Mouse (Mus musculus) limb, embryonic 13.5 days (tissue): ENCODE data around the gene Ppme1. TPM values are rescaled to one million over a fixed set of nuclear protein-coding genes. Genes with fewer than 3 reads are reported as not detected.

Experiments used
- ATAC-seq: fragments of 200-750 bp; cut with Nextera tagmentation; 2 replicates; pipeline ENCODE4 v1.8.0; 2017; ENCODE audit warnings: low read depth, moderate number of reproducible peaks, moderate TSS enrichment; ENCODE audit not compliant: low FRiP score
- H3K27ac ChIP-seq: fragments of 300-500 bp; sonication (generic); 2 replicates; pipeline ENCODE4 v1.5.1; 2015; ENCODE audit warnings: inconsistent platforms, mild to moderate bottlenecking, moderate library complexity
- H3K27me3 ChIP-seq: fragments of 300-500 bp; sonication (generic); 2 replicates; pipeline ENCODE4 v1.6.1; 2015; ENCODE audit warnings: mild to moderate bottlenecking, inconsistent platforms
- H3K36me3 ChIP-seq: fragments of 300-500 bp; sonication (generic); 2 replicates; pipeline ENCODE4 v1.6.1; 2015; ENCODE audit warnings: inconsistent platforms, mild to moderate bottlenecking, moderate library complexity
- H3K4me1 ChIP-seq: fragments of 300-500 bp; sonication (generic); 2 replicates; pipeline ENCODE4 v1.6.1; 2015; ENCODE audit warnings: inconsistent platforms
- H3K4me2 ChIP-seq: fragments of 300-500 bp; sonication (generic); replicated peaks from 2 replicates; pipeline ENCODE4 v1.6.1; 2015; ENCODE audit warnings: inconsistent platforms, mild to moderate bottlenecking, moderate library complexity
- H3K4me3 ChIP-seq: fragments of 300-500 bp; sonication (generic); 2 replicates; pipeline ENCODE4 v1.5.1; 2015; ENCODE audit warnings: moderate library complexity, mild to moderate bottlenecking, inconsistent platforms
- H3K9ac ChIP-seq: fragments of 300-500 bp; sonication (generic); 2 replicates; pipeline ENCODE4 v1.6.1; 2015; ENCODE audit warnings: mild to moderate bottlenecking, inconsistent platforms
- H3K9me3 ChIP-seq: fragments of 300-500 bp; sonication (generic); 2 replicates; pipeline ENCODE4 v1.6.1; 2016; ENCODE audit warnings: inconsistent platforms
- WGBS: fragments of 180-500 bp; shearing (Covaris S2); methylation state at CpG from one replicate; pipeline ENCODE4 v1.1.7; 2015; 5-methylcytosine and 5-hydroxymethylcytosine counted together
- polyA plus RNA-seq: library from polyadenylated mRNA; unstranded; fragments of >200 nt; fragmentation: Nextera tagmentation; extraction: Ambion mirVana; gene quantifications from 2 replicates; pipeline ENCODE4 v1.2.1, GENCODE M21; 2015

Ppme1 gene
- 50.8 and 53.6 TPM in 2 replicates for polyA plus RNA-seq

DNA sequence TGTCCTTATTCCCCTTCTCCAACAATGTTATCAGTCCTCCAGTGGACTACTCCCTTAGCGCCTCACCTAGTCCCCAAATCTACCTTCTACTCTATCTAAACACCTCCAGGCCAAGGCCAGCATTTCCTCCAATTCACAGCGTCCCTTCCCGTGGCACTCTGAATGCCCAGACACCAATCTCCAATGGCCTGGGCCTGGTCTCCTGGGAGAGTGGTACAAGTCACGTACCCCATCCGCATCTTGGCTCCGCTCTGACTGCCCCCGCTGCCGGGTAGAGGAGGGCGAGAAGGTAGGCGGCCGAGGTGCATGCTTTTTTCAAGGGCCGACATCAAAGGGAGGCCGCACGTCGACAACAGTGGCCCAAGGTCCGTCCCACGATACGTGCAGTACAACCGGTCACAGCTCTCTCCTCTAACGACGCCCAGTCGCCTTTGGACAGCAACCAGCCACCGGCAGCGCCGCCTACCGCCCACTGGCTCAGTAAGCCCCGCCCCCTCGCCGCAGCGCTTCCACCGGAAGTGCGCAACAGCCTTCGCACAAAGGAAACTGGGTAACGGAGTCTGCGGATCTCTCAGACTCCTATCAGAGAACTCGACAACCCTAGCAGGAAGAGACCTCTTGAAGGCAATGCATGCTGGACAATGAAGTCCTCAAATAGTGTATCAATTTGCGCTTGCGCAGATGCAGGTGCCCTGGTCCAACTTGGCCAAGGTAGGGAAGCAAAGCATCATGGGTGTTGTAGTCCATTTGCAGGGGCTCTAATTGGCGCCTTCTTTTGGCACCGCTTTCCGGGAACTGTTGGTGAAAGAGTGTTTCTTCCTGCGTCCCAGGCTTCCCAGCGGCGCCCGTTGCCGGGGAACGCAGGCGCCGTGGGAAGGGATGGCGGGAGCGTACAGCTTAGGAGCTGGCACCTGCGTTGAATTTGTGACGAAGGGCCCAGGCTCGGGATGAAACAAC lies at the start of gene Ppme1, which contains the start of gene C2cd3:
TSS of gene Ppme1 (minus strand) at position 813 of the 957 bp plus-strand sequence.
TSS of gene C2cd3 (plus strand) at position 739 of the 957 bp plus-strand sequence.
- H3K4me1 ChIP-seq: peaks cover 27% of the 10 kb centered on the region
- no peaks in the 10 kb centered on the region for H3K27me3 ChIP-seq
- H3K4me3 ChIP-seq: peak within 1 kb of the TSS; percentile 72
- H3K9me3 ChIP-seq: no peaks in the 10 kb centered on the region
- ATAC-seq: peak; percentile 99
- peak within 1 kb of the TSS; percentile 75 for H3K4me2 ChIP-seq
- H3K9ac ChIP-seq: peak within 1 kb of the TSS; percentile 84
- peaks cover 14% of the 10 kb centered on the region for H3K36me3 ChIP-seq
- H3K27ac ChIP-seq: peak within 1 kb of the TSS; percentile 87
- WGBS: under 1% methylated on average over 54 of the region's 54 CpGs

DNA sequence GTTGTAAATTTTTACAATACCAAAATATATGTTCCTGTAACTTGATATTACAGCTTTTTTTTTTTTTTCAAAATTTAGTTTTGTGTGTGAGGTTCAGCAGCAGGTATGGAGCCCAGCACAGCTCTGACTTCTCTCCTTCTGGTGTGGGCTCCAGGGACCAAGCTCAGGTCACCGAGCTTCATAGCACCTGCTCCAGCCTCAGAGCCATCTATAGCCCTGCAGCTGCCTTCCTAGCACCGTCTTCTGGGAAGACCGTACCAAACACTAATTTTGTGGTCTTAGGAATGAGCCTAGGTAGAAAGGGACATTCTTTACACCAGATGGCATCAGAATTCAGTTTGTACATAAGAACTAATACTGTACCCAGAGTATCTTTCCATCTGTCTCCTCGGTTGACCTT lies 36.6 kb upstream of the Ppme1 start:
- Histone ChIP-seq H3K27me3 (no peaks in the 10 kb centered on the region), H3K9me3 (no peaks in the 10 kb centered on the region), H3K4me1 (no peaks in the 10 kb centered on the region), H3K4me2 (no peak overlapping the region), H3K36me3 (peaks cover 84% of the 10 kb centered on the region), H3K9ac (no peak overlapping the region), H3K4me3 (no peak overlapping the region), H3K27ac (no peak overlapping the region)
- ATAC-seq: no peak
- 96% methylated on average over 4 of the region's 4 CpGs for WGBS

DNA sequence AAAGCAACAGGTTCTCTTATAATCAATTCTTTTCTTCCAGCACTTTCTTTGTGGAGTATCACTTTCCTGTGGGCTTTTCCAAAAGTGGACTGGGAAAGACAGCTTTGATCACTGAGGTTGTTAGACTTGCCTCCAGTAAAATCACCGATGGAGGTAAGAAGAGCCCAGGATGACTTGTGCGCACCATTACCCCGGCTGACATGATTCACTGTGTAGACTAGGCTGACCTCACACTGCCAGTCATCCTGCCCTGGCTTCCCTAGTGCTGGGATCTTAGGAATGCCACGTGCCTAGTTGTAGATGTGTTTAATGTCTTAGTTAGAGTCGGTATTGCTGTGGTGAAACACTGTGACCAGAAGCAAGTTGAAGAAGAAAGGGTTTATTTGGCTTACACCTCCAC lies 35.6 kb upstream of the Ppme1 start:
- WGBS: 91% methylated on average over 5 of the region's 5 CpGs
- H3K4me2 ChIP-seq: no peak overlapping the region

DNA sequence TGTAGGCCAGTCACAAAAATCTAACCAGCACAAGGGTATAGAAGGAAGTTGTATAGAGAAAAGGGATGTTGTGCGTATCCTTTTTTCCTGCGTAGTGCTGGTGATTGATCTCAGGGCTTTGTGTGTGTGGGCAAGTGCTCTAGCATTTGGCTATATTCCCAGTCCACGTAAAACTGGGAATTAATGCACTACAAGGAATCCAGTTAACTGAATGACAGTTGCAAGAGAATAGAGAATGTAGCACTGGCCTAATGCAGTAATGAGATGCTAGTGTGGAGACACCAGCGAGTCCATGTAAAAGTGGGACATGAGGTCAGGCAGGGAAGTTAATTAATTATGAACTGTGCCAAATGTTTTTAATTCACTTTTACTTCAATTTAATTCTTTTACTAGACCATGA lies 30.6 kb upstream of the Ppme1 start:
- Histone ChIP-seq H3K27me3 (no peaks in the 10 kb centered on the region), H3K4me1 (no peaks in the 10 kb centered on the region), H3K9me3 (no peaks in the 10 kb centered on the region), H3K27ac (no peak overlapping the region), H3K4me3 (no peak overlapping the region), H3K4me2 (no peak overlapping the region), H3K9ac (no peak overlapping the region), H3K36me3 (peaks cover 75% of the 10 kb centered on the region)
- WGBS: 74% methylated on average over 4 of the region's 4 CpGs
- no peak for ATAC-seq

More for the DNA sequence above, 35.6 kb upstream of the Ppme1 start:
- no peaks in the 10 kb centered on the region for H3K27me3 ChIP-seq
- H3K4me3 ChIP-seq: no peak overlapping the region
- H3K9me3 ChIP-seq: no peaks in the 10 kb centered on the region
- H3K36me3 ChIP-seq: peaks cover 86% of the 10 kb centered on the region
- ATAC-seq: no peak
- no peak overlapping the region for H3K9ac ChIP-seq
- no peaks in the 10 kb centered on the region for H3K4me1 ChIP-seq
- no peak overlapping the region for H3K27ac ChIP-seq

- no peaks in the 10 kb centered on the region for H3K27me3 ChIP-seq
- H3K4me2 ChIP-seq: no peak overlapping the region
- H3K4me3 ChIP-seq: no peak overlapping the region
- H3K27ac ChIP-seq: no peak overlapping the region
- no peak overlapping the region for H3K9ac ChIP-seq
- ATAC-seq: no peak
- no peaks in the 10 kb centered on the region for H3K4me1 ChIP-seq
- no peaks in the 10 kb centered on the region for H3K9me3 ChIP-seq
- peaks cover 75% of the 10 kb centered on the region for H3K36me3 ChIP-seq
- WGBS: 19% methylated on average over 4 of the region's 4 CpGs
Observed at GRCm38 (mm10) chr7:100400899-100401539, 28.9 kb upstream of the Ppme1 start.

GRCm38 (mm10) chr7:100399231-100399913 lies 27.3 kb upstream of the Ppme1 start:
- WGBS: 68% methylated on average over 8 of the region's 8 CpGs

GRCm38 (mm10) chr7:100392265-100392664 lies 20.2 kb upstream of the Ppme1 start:
- Histone ChIP-seq H3K27me3 (no peaks in the 10 kb centered on the region), H3K36me3 (peaks cover 86% of the 10 kb centered on the region), H3K27ac (no peak overlapping the region), H3K9me3 (no peaks in the 10 kb centered on the region), H3K9ac (no peak overlapping the region), H3K4me2 (no peak overlapping the region), H3K4me1 (no peaks in the 10 kb centered on the region), H3K4me3 (no peak overlapping the region)
- ATAC-seq: no peak
- whole genome bisulfite sequencing: 75% methylated on average over 2 of the region's 2 CpGs

More at GRCm38 (mm10) chr7:100399231-100399913, 27.3 kb upstream of the Ppme1 start:
- no peaks in the 10 kb centered on the region for H3K9me3 ChIP-seq
- H3K9ac ChIP-seq: no peak overlapping the region; the same call in 1 of the 2 replicates
- ATAC-seq: no peak
- H3K27ac ChIP-seq: no peak overlapping the region
- no peak overlapping the region for H3K4me3 ChIP-seq
- H3K27me3 ChIP-seq: no peaks in the 10 kb centered on the region
- H3K4me1 ChIP-seq: no peaks in the 10 kb centered on the region
- peaks cover 81% of the 10 kb centered on the region for H3K36me3 ChIP-seq
- no peak overlapping the region for H3K4me2 ChIP-seq

DNA sequence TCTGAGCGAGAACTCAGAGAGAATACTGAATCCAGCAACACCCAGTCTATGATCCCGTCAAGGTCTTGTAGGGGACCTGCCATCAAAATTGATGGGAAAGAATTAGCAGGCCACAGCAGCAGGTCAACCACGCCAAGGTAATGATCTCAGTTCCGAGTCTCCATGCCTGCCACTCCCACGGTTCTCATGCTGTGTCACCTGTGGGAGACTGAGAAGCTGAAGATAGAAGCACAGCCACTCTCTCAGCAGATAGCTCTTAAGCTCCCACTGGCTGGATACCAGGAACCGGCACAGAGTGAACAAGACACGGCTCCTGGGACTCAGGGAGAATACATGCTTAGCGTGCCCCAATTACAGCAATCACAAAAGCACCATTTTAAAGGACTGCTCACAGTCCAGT lies 18.1 kb upstream of the Ppme1 start:
- Histone ChIP-seq H3K9ac (no peak overlapping the region), H3K4me1 (no peaks in the 10 kb centered on the region), H3K9me3 (no peaks in the 10 kb centered on the region), H3K27me3 (no peaks in the 10 kb centered on the region), H3K4me2 (no peak overlapping the region), H3K4me3 (no peak overlapping the region), H3K27ac (no peak overlapping the region), H3K36me3 (peaks cover 66% of the 10 kb centered on the region)
- WGBS: 84% methylated on average over 8 of the region's 8 CpGs
- ATAC-seq: no peak

GRCm38 (mm10) chr7:100388174-100388573 lies 16.1 kb upstream of the Ppme1 start:
- Histone ChIP-seq H3K4me2 (no peak overlapping the region), H3K36me3 (peaks cover 54% of the 10 kb centered on the region), H3K27ac (no peak overlapping the region), H3K4me1 (no peaks in the 10 kb centered on the region), H3K9me3 (no peaks in the 10 kb centered on the region), H3K27me3 (no peaks in the 10 kb centered on the region), H3K4me3 (no peak overlapping the region), H3K9ac (no peak overlapping the region)
- WGBS: 94% methylated on average over 2 of the region's 2 CpGs
- ATAC-seq: no peak

DNA sequence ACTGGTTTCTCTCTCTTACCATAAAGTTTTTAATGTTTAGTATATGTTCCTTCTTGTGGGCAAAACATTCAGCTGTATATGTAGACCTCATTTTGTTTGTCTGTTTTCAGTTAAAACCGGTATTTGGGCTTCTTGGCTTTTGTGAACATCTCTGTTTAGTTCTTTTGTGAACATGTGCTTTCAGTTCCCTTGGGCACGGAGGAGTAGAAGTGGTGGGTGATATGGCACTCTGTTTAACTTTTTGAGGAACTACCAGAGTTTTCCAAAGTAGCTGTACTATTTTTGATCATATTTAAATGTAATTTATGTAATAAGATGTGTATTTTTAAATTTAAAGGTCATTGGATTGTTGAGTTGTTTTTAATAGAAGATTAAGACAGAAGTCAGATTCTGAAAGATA lies 11.1 kb upstream of the Ppme1 start:
- ATAC-seq: no peak
- H3K27me3 ChIP-seq: no peaks in the 10 kb centered on the region
- H3K4me3 ChIP-seq: no peak overlapping the region
- H3K9me3 ChIP-seq: no peaks in the 10 kb centered on the region
- no peaks in the 10 kb centered on the region for H3K4me1 ChIP-seq
- H3K9ac ChIP-seq: no peak overlapping the region
- no peak overlapping the region for H3K4me2 ChIP-seq
- H3K36me3 ChIP-seq: peaks cover 50% of the 10 kb centered on the region
- WGBS: 85% methylated on average over 2 of the region's 2 CpGs
- H3K27ac ChIP-seq: no peak overlapping the region

- Histone ChIP-seq H3K9ac (no peak overlapping the region), H3K27me3 (no peaks in the 10 kb centered on the region), H3K4me3 (no peak overlapping the region), H3K36me3 (peaks cover 53% of the 10 kb centered on the region), H3K9me3 (no peaks in the 10 kb centered on the region), H3K4me2 (no peak overlapping the region), H3K4me1 (no peaks in the 10 kb centered on the region), H3K27ac (no peak overlapping the region)
- ATAC-seq: no peak
Observed at GRCm38 (mm10) chr7:100381161-100381560, 9.1 kb upstream of the Ppme1 start.

DNA sequence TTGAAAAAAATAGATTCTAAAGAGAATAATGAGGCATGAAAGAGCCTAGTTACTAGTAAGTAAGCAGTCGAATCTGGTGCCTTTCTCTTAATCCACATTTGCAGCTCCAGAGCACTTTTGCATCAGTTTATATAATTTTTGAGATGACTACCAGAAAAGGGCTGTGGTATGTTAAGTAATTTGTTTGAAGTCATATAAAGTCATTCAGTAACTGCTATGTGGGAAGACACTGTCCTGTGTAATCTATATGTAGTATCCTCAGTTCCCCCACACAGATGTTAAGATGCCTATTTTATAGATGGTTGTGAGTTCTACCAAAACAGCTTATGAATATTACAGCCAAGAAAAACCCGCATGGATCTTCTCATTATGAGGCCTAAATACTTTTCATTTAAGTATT lies 6.2 kb upstream of the Ppme1 start:
- H3K36me3 ChIP-seq: peaks cover 61% of the 10 kb centered on the region

More for the DNA sequence above, 6.2 kb upstream of the Ppme1 start:
- no peak for ATAC-seq
- no peak overlapping the region for H3K4me3 ChIP-seq
- no peaks in the 10 kb centered on the region for H3K27me3 ChIP-seq
- H3K9ac ChIP-seq: no peak overlapping the region
- no peak overlapping the region for H3K4me2 ChIP-seq
- peaks cover 3% of the 10 kb centered on the region; the same call in 1 of the 2 replicates for H3K4me1 ChIP-seq
- WGBS: 82% methylated on average over 2 of the region's 2 CpGs
- no peak overlapping the region for H3K27ac ChIP-seq
- no peaks in the 10 kb centered on the region for H3K9me3 ChIP-seq
